Mouse (Mus musculus) embryonic fibroblast, embryonic 13.5 days (primary cell): ENCODE data around the gene Galnt17.

Source experiments
- CTCF ChIP-seq: IDR thresholded peaks from 2 replicates; pipeline ENCODE4 v1.5.1; 2011; ENCODE audit warnings: mild to moderate bottlenecking, control low read depth, low read length, moderate library complexity, borderline replicate concordance; ENCODE audit not compliant: insufficient read depth
- POLR2A ChIP-seq: IDR thresholded peaks from 2 replicates; pipeline ENCODE4 v1.6.1; 2011; ENCODE audit warnings: low read depth, mild to moderate bottlenecking, control low read depth, low read length, moderate library complexity

- TF ChIP-seq CTCF (no peak), POLR2A (no peak)
Measured at GRCm38 (mm10) chr5:130977999-130978398, 330.3 kb downstream of the Galnt17 start.
